Mouse (Mus musculus): Measurements from ENCODE around the gene Tent5c. TPM values are rescaled to one million over a fixed set of nuclear protein-coding genes. Genes with fewer than 3 reads are reported as not detected.

The Tent5c gene
- polyA plus RNA-seq, 1 experiment from 2014 or later, result 1.8 TPM

- Histone ChIP-seq H3K4me1 (replicated peaks; ENCODE audit: control insufficient read depth, insufficient read depth, low read length) (no peaks in the 10 kb centered on the region), H3K27me3 (replicated peaks; ENCODE audit: control insufficient read depth, insufficient read depth, low read length) (no peaks in the 10 kb centered on the region)
- TF ChIP-seq CTCF (IDR thresholded peaks at IDR 0.05; ENCODE audit: low read depth), result peak; percentile 89
Measured at GRCm38 (mm10) chr3:100422392-100423167, 66.5 kb downstream of the Tent5c start.

GRCm38 (mm10) chr3:100421354-100421753, 67.8 kb downstream of the Tent5c start:
- ATAC-seq, result no peak
- 84% methylated on average over 6 of the region's 6 CpGs for WGBS
- no peaks in the 10 kb centered on the region for H3K4me1 ChIP-seq (replicated peaks; ENCODE audit: control insufficient read depth, insufficient read depth, low read length)

More at GRCm38 (mm10) chr3:100422392-100423167, 66.5 kb downstream of the Tent5c start:
- Histone ChIP-seq H3K27ac (ENCODE audit: low read depth, low read length) (no peak overlapping the region), H3K4me2 (replicated peaks; ENCODE audit: low read depth) (no peak overlapping the region), H3K36me3 (ENCODE audit: control insufficient read depth, insufficient read depth) (no peaks in the 10 kb centered on the region), H3K9ac (ENCODE audit: low read depth, low read length) (no peak overlapping the region), H3K9me3 (ENCODE audit: control insufficient read depth) (no peaks in the 10 kb centered on the region), H3K4me3 (ENCODE audit: low read depth, low read length) (no peak overlapping the region)
- 49% methylated on average over 10 of the region's 10 CpGs for WGBS
- ATAC-seq, result no peak

GRCm38 (mm10) chr3:100420691-100421056, 68.5 kb downstream of the Tent5c start:
- Histone ChIP-seq H3K27me3 (replicated peaks; ENCODE audit: control insufficient read depth, insufficient read depth, low read length) (no peaks in the 10 kb centered on the region), H3K36me3 (ENCODE audit: control insufficient read depth, insufficient read depth) (no peaks in the 10 kb centered on the region), H3K4me1 (replicated peaks; ENCODE audit: control insufficient read depth, insufficient read depth, low read length) (no peaks in the 10 kb centered on the region), H3K27ac (ENCODE audit: low read depth, low read length) (no peak overlapping the region), H3K4me2 (replicated peaks; ENCODE audit: low read depth) (no peak overlapping the region), H3K9me3 (ENCODE audit: control insufficient read depth) (no peaks in the 10 kb centered on the region), H3K4me3 (ENCODE audit: low read depth, low read length) (no peak overlapping the region), H3K9ac (ENCODE audit: low read depth, low read length) (no peak overlapping the region)
- TF ChIP-seq CTCF (IDR thresholded peaks at IDR 0.05; ENCODE audit: low read depth), result no peak
- ATAC-seq, result no peak
- WGBS, result 74% methylated on average over 5 of the region's 5 CpGs

More at GRCm38 (mm10) chr3:100421354-100421753, 67.8 kb downstream of the Tent5c start:
- H3K27me3 ChIP-seq (replicated peaks; ENCODE audit: control insufficient read depth, insufficient read depth, low read length), result no peaks in the 10 kb centered on the region
- no peak overlapping the region for H3K27ac ChIP-seq (ENCODE audit: low read depth, low read length)
- H3K9ac ChIP-seq (ENCODE audit: low read depth, low read length), result no peak overlapping the region
- no peaks in the 10 kb centered on the region for H3K9me3 ChIP-seq (ENCODE audit: control insufficient read depth)
- H3K4me2 ChIP-seq (replicated peaks; ENCODE audit: low read depth), result no peak overlapping the region
- H3K36me3 ChIP-seq (ENCODE audit: control insufficient read depth, insufficient read depth), result no peaks in the 10 kb centered on the region
- no peak overlapping the region for H3K4me3 ChIP-seq (ENCODE audit: low read depth, low read length)
- no peak for TF ChIP-seq CTCF (IDR thresholded peaks at IDR 0.05; ENCODE audit: low read depth)

GRCm38 (mm10) chr3:100419962-100420690, 69.0 kb downstream of the Tent5c start:
- no peak overlapping the region for H3K27ac ChIP-seq (ENCODE audit: low read depth, low read length)
- H3K9ac ChIP-seq (ENCODE audit: low read depth, low read length), result no peak overlapping the region
- no peak overlapping the region for H3K4me3 ChIP-seq (ENCODE audit: low read depth, low read length)
- ATAC-seq, result no peak
- TF ChIP-seq CTCF (IDR thresholded peaks at IDR 0.05; ENCODE audit: low read depth), result no peak
- no peaks in the 10 kb centered on the region for H3K4me1 ChIP-seq (replicated peaks; ENCODE audit: control insufficient read depth, insufficient read depth, low read length)
- WGBS, result 79% methylated on average over 10 of the region's 10 CpGs
- no peaks in the 10 kb centered on the region for H3K36me3 ChIP-seq (ENCODE audit: control insufficient read depth, insufficient read depth)
- no peaks in the 10 kb centered on the region for H3K9me3 ChIP-seq (ENCODE audit: control insufficient read depth)
- H3K4me2 ChIP-seq (replicated peaks; ENCODE audit: low read depth), result no peak overlapping the region
- no peaks in the 10 kb centered on the region for H3K27me3 ChIP-seq (replicated peaks; ENCODE audit: control insufficient read depth, insufficient read depth, low read length)

GRCm38 (mm10) chr3:100418387-100418786, 70.7 kb downstream of the Tent5c start:
- Histone ChIP-seq H3K4me2 (replicated peaks; ENCODE audit: low read depth) (no peak overlapping the region), H3K27me3 (replicated peaks; ENCODE audit: control insufficient read depth, insufficient read depth, low read length) (no peaks in the 10 kb centered on the region), H3K27ac (ENCODE audit: low read depth, low read length) (no peak overlapping the region), H3K4me1 (replicated peaks; ENCODE audit: control insufficient read depth, insufficient read depth, low read length) (no peaks in the 10 kb centered on the region), H3K9me3 (ENCODE audit: control insufficient read depth) (no peaks in the 10 kb centered on the region), H3K36me3 (ENCODE audit: control insufficient read depth, insufficient read depth) (no peaks in the 10 kb centered on the region), H3K4me3 (ENCODE audit: low read depth, low read length) (no peak overlapping the region), H3K9ac (ENCODE audit: low read depth, low read length) (no peak overlapping the region)
- ATAC-seq, result no peak
- WGBS, result 42% methylated on average over 1 of the region's 1 CpGs
- TF ChIP-seq CTCF (IDR thresholded peaks at IDR 0.05; ENCODE audit: low read depth), result no peak

GRCm38 (mm10) chr3:100417772-100418311, 71.3 kb downstream of the Tent5c start:
- no peak overlapping the region for H3K9ac ChIP-seq (ENCODE audit: low read depth, low read length)
- no peak for TF ChIP-seq CTCF (IDR thresholded peaks at IDR 0.05; ENCODE audit: low read depth)
- ATAC-seq, result no peak
- WGBS, result 46% methylated on average over 10 of the region's 10 CpGs
- no peaks in the 10 kb centered on the region for H3K9me3 ChIP-seq (ENCODE audit: control insufficient read depth)
- no peaks in the 10 kb centered on the region for H3K27me3 ChIP-seq (replicated peaks; ENCODE audit: control insufficient read depth, insufficient read depth, low read length)
- H3K4me2 ChIP-seq (replicated peaks; ENCODE audit: low read depth), result no peak overlapping the region
- H3K27ac ChIP-seq (ENCODE audit: low read depth, low read length), result no peak overlapping the region
- H3K4me3 ChIP-seq (ENCODE audit: low read depth, low read length), result no peak overlapping the region
- no peaks in the 10 kb centered on the region for H3K36me3 ChIP-seq (ENCODE audit: control insufficient read depth, insufficient read depth)
- no peaks in the 10 kb centered on the region for H3K4me1 ChIP-seq (replicated peaks; ENCODE audit: control insufficient read depth, insufficient read depth, low read length)
